Mouse (Mus musculus): ENCODE results near the gene Foxi1. TPM values are rescaled to one million over a fixed set of nuclear protein-coding genes. Genes with fewer than 3 reads are reported as not detected.

The Foxi1 gene
- polyA plus RNA-seq, 1 experiment from 2014 or later = not detected

- Histone ChIP-seq H3K36me3 (ENCODE audit: control insufficient read depth, insufficient read depth, low read length) (no peaks in the 10 kb centered on the region), H3K4me2 (no peak overlapping the region), H3K4me3 (ENCODE audit: low read depth, low read length) (no peak overlapping the region), H3K9ac (ENCODE audit: low read depth, low read length) (no peak overlapping the region), H3K9me3 (replicated peaks; ENCODE audit: control insufficient read depth, low read length) (no peaks in the 10 kb centered on the region), H3K27me3 (ENCODE audit: control insufficient read depth, insufficient read depth, low read length) (no peaks in the 10 kb centered on the region), H3K27ac (ENCODE audit: low read depth, low read length) (no peak overlapping the region), H3K4me1 (ENCODE audit: control insufficient read depth, insufficient read depth, low read length) (no peaks in the 10 kb centered on the region)
- no peak for ATAC-seq (replicated peaks; ENCODE audit: insufficient number of reproducible peaks, low FRiP score, low TSS enrichment)
- 22% methylated on average over 5 of the region's 5 CpGs for WGBS (ENCODE audit: insufficient replicate concordance)
These were observed 5.0 kb upstream of the Foxi1 start for GRCm38 (mm10) chr11:34212853-34213252.

DNA sequence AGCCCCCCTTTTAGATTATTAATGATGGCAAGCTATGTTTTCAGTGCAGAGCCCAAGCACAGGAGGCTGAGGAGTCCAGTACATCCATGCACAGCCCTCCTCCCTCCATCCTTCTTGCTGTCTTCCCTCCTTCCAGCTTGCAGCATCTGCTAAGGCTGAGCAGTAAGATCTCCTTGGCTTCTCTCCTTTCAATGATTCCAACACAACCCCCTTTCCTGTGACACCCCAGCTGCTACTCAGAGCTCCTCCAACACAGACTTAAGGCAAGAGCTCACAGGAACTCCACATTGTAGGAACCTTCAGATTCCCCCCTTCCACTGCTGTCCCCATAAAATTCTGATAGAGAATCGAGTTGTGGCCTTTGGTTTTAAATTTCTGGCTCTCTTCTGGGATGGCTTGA, 5.1 kb downstream of the Foxi1 start:
- no peaks in the 10 kb centered on the region for H3K4me1 ChIP-seq (ENCODE audit: control insufficient read depth, insufficient read depth, low read length)
- no peaks in the 10 kb centered on the region for H3K36me3 ChIP-seq (ENCODE audit: control insufficient read depth, insufficient read depth, low read length)
- H3K9me3 ChIP-seq (replicated peaks; ENCODE audit: control insufficient read depth, low read length) = no peaks in the 10 kb centered on the region
- no peak for ATAC-seq (replicated peaks; ENCODE audit: insufficient number of reproducible peaks, low FRiP score, low TSS enrichment)
- WGBS (ENCODE audit: insufficient replicate concordance) = 55% methylated on average over 1 of the region's 1 CpGs
- H3K4me3 ChIP-seq (ENCODE audit: low read depth, low read length) = no peak overlapping the region
- no peak overlapping the region for H3K9ac ChIP-seq (ENCODE audit: low read depth, low read length)
- H3K27me3 ChIP-seq (ENCODE audit: control insufficient read depth, insufficient read depth, low read length) = no peaks in the 10 kb centered on the region
- no peak overlapping the region for H3K4me2 ChIP-seq
- H3K27ac ChIP-seq (ENCODE audit: low read depth, low read length) = no peak overlapping the region

GRCm38 (mm10) chr11:34195142-34195541, 12.7 kb downstream of the Foxi1 start:
- H3K9ac ChIP-seq (ENCODE audit: low read depth, low read length) = no peak overlapping the region
- no peak overlapping the region for H3K4me2 ChIP-seq
- no peaks in the 10 kb centered on the region for H3K36me3 ChIP-seq (ENCODE audit: control insufficient read depth, insufficient read depth, low read length)
- H3K27ac ChIP-seq (ENCODE audit: low read depth, low read length) = no peak overlapping the region
- no peaks in the 10 kb centered on the region for H3K9me3 ChIP-seq (replicated peaks; ENCODE audit: control insufficient read depth, low read length)
- 81% methylated on average over 3 of the region's 3 CpGs for WGBS (ENCODE audit: insufficient replicate concordance)
- H3K4me3 ChIP-seq (ENCODE audit: low read depth, low read length) = no peak overlapping the region
- H3K27me3 ChIP-seq (ENCODE audit: control insufficient read depth, insufficient read depth, low read length) = no peaks in the 10 kb centered on the region
- H3K4me1 ChIP-seq (ENCODE audit: control insufficient read depth, insufficient read depth, low read length) = 0 out of 2 replicates have a peak, but pooled peaks cover 4% of the 10 kb centered on the region
- no peak for ATAC-seq (replicated peaks; ENCODE audit: insufficient number of reproducible peaks, low FRiP score, low TSS enrichment)

DNA sequence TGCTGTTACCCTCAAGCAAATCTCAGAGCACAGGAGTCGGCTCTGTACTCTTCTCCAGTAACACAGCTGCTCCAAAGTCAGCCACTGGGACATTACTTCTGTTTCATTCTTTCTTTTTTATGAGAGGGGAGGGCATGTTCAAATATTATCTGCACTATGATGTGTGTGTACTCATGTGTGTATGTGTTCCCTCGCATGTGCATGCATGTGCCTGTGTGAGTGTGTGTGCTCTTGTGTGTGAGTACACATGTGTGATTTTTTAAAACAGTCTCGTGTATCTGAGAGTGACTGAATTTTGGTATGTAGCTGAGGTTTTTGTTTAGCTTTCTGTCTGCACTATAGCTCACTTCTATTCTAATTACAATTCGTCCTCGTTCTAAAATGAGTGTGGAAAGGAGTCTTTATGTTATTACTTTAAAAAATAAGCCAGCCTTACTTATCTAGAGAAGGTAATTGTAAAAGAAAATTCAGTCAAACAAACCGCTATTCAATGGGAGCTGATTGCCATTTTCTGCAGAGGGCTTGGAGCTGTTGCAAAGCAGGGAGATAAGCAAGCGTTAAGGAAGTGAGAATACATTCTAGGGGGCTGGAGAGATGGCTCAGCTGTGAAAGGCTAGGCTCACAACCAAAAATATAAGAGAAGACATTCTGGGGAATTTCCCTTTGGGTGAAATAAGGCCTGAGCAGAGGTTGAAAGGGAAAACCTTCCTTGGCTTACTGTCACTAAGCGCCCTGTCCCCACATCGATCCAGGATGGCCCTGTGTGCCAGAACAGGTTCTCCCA, 13.5 kb downstream of the Foxi1 start:
- Histone ChIP-seq H3K4me1 (ENCODE audit: control insufficient read depth, insufficient read depth, low read length) (0 out of 2 replicates have a peak, but pooled peaks cover 4% of the 10 kb centered on the region), H3K27ac (ENCODE audit: low read depth, low read length) (no peak overlapping the region), H3K9ac (ENCODE audit: low read depth, low read length) (no peak overlapping the region), H3K27me3 (ENCODE audit: control insufficient read depth, insufficient read depth, low read length) (no peaks in the 10 kb centered on the region), H3K36me3 (ENCODE audit: control insufficient read depth, insufficient read depth, low read length) (no peaks in the 10 kb centered on the region), H3K4me3 (ENCODE audit: low read depth, low read length) (no peak overlapping the region), H3K9me3 (replicated peaks; ENCODE audit: control insufficient read depth, low read length) (no peaks in the 10 kb centered on the region), H3K4me2 (no peak overlapping the region)
- ATAC-seq (replicated peaks; ENCODE audit: insufficient number of reproducible peaks, low FRiP score, low TSS enrichment) = no peak
- WGBS (ENCODE audit: insufficient replicate concordance) = 44% methylated on average over 9 of the region's 9 CpGs

DNA sequence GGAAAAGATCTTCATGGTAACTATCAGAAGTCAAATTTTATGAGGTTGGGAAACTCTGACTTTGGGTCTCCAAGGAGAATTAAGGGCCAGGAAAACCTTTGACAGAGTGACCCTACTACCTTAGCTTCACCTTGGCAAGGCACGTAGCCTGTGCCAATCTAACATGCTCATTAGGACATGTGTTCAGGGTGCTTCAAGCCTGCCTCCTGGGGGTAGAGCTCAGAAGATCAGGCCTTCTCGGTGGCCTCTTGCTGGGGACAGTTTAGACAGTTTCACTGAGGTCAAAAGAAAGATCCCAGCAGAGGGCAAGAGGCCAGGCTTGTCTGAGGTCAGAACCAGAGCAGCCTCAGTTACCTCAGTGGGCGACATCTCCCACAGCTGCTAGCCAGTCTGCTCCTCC, 14.2 kb downstream of the Foxi1 start:
- H3K4me1 ChIP-seq (ENCODE audit: control insufficient read depth, insufficient read depth, low read length) = 0 out of 2 replicates have a peak, but pooled peaks cover 4% of the 10 kb centered on the region
- no peak overlapping the region for H3K4me3 ChIP-seq (ENCODE audit: low read depth, low read length)
- H3K36me3 ChIP-seq (ENCODE audit: control insufficient read depth, insufficient read depth, low read length) = no peaks in the 10 kb centered on the region
- no peak overlapping the region for H3K9ac ChIP-seq (ENCODE audit: low read depth, low read length)
- H3K9me3 ChIP-seq (replicated peaks; ENCODE audit: control insufficient read depth, low read length) = no peaks in the 10 kb centered on the region
- H3K4me2 ChIP-seq = no peak overlapping the region
- H3K27ac ChIP-seq (ENCODE audit: low read depth, low read length) = no peak overlapping the region
- ATAC-seq (replicated peaks; ENCODE audit: insufficient number of reproducible peaks, low FRiP score, low TSS enrichment) = no peak
- H3K27me3 ChIP-seq (ENCODE audit: control insufficient read depth, insufficient read depth, low read length) = no peaks in the 10 kb centered on the region
- 39% methylated on average over 3 of the region's 3 CpGs for WGBS (ENCODE audit: insufficient replicate concordance)

DNA sequence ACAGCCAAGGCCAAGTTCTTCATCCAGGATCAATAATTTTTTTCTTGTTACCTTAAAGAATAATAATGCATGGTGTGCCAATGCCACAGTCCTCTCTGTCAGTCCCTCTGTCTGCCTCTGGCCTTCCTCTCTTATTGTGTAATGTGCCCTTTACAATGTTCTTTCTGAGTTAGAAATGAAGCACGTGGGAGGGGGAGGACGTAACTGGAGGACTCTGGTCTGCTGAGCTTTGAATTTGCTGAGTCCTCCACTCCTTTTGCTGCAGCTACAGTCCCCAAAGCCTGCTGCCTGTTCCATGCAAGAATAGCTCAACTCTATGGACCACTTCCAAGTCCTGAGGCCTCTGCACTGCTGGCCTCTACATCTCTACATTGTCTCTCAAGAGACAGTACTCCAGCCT, 23.6 kb downstream of the Foxi1 start:
- Histone ChIP-seq H3K9ac (ENCODE audit: low read depth, low read length) (no peak overlapping the region), H3K27ac (ENCODE audit: low read depth, low read length) (no peak overlapping the region), H3K4me2 (no peak overlapping the region), H3K4me3 (ENCODE audit: low read depth, low read length) (no peak overlapping the region), H3K4me1 (ENCODE audit: control insufficient read depth, insufficient read depth, low read length) (no peaks in the 10 kb centered on the region), H3K27me3 (ENCODE audit: control insufficient read depth, insufficient read depth, low read length) (no peaks in the 10 kb centered on the region), H3K36me3 (ENCODE audit: control insufficient read depth, insufficient read depth, low read length) (no peaks in the 10 kb centered on the region), H3K9me3 (replicated peaks; ENCODE audit: control insufficient read depth, low read length) (no peaks in the 10 kb centered on the region)
- no peak for ATAC-seq (replicated peaks; ENCODE audit: insufficient number of reproducible peaks, low FRiP score, low TSS enrichment)
- WGBS (ENCODE audit: insufficient replicate concordance) = 85% methylated on average over 2 of the region's 2 CpGs

DNA sequence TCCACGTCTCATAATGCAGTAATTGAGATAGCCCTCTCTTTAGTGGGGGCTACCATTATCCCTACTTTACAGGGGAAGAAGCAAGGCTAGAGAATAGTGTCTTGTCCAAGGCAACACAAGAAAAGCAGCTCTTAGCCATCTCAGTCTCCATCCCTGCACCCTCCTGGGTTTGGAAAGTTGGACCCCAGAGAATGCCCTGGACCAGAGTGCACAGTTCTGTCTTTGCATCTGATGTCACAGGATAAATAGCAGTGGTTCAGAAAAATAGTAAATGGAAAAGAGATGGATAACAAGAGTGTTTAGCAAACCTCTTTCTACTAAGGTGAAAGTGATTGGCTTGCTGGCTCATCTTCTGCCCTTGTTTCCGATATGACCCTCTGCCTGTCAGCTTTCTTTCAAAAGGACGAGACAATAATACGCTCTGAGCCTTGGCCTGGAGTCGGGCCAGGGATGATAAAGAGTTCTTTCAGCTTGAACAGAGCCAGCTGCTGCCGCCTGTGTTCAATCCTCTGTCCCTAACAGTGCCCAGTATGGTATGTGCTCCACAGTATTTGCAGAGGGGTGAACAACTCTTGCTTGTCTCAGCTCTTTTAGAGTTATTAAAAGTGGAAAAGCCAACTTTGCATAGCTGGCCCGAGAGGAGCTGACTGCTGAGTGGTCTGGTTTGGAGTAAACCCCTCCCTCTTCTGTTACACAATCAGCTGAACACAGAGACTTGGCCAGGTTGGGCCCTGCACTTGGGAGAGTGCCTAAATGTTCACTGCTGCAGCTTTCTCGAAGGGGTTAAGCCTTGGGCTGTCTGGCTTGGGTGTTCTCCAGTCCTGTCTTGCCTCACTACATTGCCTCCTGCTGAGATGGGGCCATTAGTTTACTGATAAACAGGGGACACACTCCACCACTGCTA, 26.4 kb downstream of the Foxi1 start:
- Histone ChIP-seq H3K4me1 (ENCODE audit: control insufficient read depth, insufficient read depth, low read length) (no peaks in the 10 kb centered on the region), H3K9me3 (replicated peaks; ENCODE audit: control insufficient read depth, low read length) (no peaks in the 10 kb centered on the region), H3K9ac (ENCODE audit: low read depth, low read length) (no peak overlapping the region), H3K4me2 (no peak overlapping the region), H3K36me3 (ENCODE audit: control insufficient read depth, insufficient read depth, low read length) (no peaks in the 10 kb centered on the region), H3K27ac (ENCODE audit: low read depth, low read length) (no peak overlapping the region), H3K4me3 (ENCODE audit: low read depth, low read length) (no peak overlapping the region), H3K27me3 (ENCODE audit: control insufficient read depth, insufficient read depth, low read length) (no peaks in the 10 kb centered on the region)
- 30% methylated on average over 8 of the region's 8 CpGs for whole genome bisulfite sequencing (ENCODE audit: insufficient replicate concordance)
- no peak for ATAC-seq (replicated peaks; ENCODE audit: insufficient number of reproducible peaks, low FRiP score, low TSS enrichment)

- Histone ChIP-seq H3K4me1 (ENCODE audit: control insufficient read depth, insufficient read depth, low read length) (no peaks in the 10 kb centered on the region), H3K4me3 (ENCODE audit: low read depth, low read length) (no peak overlapping the region), H3K27me3 (ENCODE audit: control insufficient read depth, insufficient read depth, low read length) (no peaks in the 10 kb centered on the region), H3K27ac (ENCODE audit: low read depth, low read length) (no peak overlapping the region), H3K9ac (ENCODE audit: low read depth, low read length) (no peak overlapping the region), H3K4me2 (no peak overlapping the region), H3K9me3 (replicated peaks; ENCODE audit: control insufficient read depth, low read length) (no peaks in the 10 kb centered on the region), H3K36me3 (ENCODE audit: control insufficient read depth, insufficient read depth, low read length) (no peaks in the 10 kb centered on the region)
- WGBS (ENCODE audit: insufficient replicate concordance) = 75% methylated on average over 2 of the region's 2 CpGs
- ATAC-seq (replicated peaks; ENCODE audit: insufficient number of reproducible peaks, low FRiP score, low TSS enrichment) = no peak
These were observed 29.1 kb downstream of the Foxi1 start for GRCm38 (mm10) chr11:34178752-34179151.
